Mouse (Mus musculus) adrenal gland, postnatal 25 days (tissue): ENCODE results near the gene Med25. TPM values are rescaled to one million over a fixed set of nuclear protein-coding genes. Genes with fewer than 3 reads are reported as not detected.

Experiments used
- DNase-seq: peaks from one replicate; pipeline ENCODE4 v3.0.0; 2021; ENCODE audit warnings: mixed read lengths
- microRNA-seq, 2 experiments: library from miRNA; unstranded; fragments of <30 nt; microRNA quantifications; one replicate each; pipeline ENCODE4 v1.2.0; 2021
- total RNA-seq: library from RNA; stranded (reverse); gene quantifications from 2 replicates; pipeline ENCODE4 v1.2.3, GENCODE M21; 2021

Med25 gene
- total RNA-seq, 1 experiment from 2014 or later = 103 TPM

DNA sequence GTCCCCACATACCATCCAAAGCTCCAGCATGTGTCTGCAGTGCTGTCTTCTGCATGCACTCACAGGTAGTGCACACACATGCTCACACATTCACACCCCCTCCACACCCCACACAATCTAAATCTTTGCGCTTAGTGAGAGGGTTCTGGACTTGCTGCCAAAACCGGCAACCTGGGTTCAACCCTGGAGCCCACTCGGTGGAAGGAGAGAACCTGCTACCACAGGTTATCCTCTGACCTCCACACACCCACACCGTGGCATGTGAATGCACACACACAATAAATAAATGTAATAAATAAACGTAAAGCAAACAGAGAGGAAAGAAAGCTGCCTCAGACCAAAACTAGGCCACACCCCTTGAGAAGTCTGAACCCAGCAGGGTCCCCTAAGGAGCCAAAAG is 44.7 kb downstream of the Med25 start:
- no peak for DNase-seq

GRCm38 (mm10) chr7:44846804-44847203 is 45.7 kb downstream of the Med25 start:
- DNase-seq = no peak

GRCm38 (mm10) chr7:44845006-44845405 is 47.5 kb downstream of the Med25 start:
- DNase-seq = no peak

DNA sequence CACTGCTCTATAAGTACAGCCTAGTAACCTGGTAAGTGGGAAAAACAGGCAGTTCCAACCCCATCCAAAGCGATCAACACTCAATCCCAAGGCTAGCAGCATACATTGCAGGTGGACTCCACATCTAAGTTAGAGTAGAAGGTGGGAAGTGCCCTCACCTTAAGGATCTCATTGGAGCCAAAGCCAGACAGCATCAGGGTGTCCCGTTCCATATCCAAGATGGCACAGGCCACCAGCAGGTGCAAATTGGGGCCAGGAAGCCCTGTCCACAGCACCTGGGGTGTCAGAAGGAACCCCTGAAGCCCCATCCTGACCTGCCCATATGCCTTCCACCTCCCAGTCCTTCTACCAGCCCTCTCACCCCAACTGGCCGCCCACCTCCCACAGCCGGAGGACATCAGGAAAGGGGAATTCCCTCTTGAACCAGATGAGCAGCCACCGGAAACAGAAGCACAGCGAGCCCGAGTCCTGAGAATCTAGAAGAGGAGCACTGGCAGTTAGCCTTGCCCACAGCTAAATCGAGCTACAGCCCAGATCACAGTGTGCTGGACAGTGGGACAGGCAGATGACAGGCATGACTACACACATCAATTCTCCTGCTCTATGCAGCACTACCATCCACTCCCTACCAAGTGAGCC is 50.6 kb downstream of the Med25 start:
- DNase-seq = no peak

- DNase-seq = no peak
Measured at GRCm38 (mm10) chr7:44840426-44840825, 52.1 kb downstream of the Med25 start.

GRCm38 (mm10) chr7:44839491-44840191 is 52.9 kb downstream of the Med25 start:
- peak; percentile 49 for DNase-seq

- no peak for DNase-seq
Measured at GRCm38 (mm10) chr7:44839171-44839490, 53.4 kb downstream of the Med25 start.

GRCm38 (mm10) chr7:44838073-44838472 is 54.4 kb downstream of the Med25 start:
- no peak for DNase-seq

DNA sequence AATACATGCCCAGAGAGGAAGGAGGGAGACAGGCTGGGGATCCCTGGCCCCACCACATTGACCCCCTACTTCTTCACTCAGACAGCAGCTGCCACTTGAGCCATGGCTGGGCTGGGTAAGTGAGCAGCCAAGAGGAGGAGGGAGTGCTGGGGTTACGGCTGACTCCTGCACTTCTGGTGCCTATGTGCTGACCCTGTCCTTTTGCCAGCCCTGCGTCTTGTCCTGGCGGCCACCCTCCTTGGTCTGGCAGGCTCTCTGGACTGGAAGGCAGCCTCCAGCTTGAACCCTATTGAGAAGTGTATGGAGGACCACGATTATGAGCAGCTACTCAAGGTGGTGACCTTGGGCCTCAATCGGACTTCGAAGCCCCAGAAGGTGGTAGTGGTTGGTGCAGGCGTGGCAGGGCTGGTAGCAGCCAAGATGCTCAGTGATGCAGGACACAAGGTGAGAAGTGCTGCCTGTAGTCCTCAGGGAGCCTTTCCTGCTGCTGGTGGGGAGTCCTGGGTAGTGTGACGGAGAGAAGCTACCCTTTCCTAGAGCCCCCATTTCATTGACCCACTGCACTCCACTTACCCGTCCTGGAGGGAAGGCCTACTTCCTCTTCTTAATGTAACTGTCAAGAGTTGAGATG is 56.0 kb downstream of the Med25 start:
- no peak for DNase-seq

DNA sequence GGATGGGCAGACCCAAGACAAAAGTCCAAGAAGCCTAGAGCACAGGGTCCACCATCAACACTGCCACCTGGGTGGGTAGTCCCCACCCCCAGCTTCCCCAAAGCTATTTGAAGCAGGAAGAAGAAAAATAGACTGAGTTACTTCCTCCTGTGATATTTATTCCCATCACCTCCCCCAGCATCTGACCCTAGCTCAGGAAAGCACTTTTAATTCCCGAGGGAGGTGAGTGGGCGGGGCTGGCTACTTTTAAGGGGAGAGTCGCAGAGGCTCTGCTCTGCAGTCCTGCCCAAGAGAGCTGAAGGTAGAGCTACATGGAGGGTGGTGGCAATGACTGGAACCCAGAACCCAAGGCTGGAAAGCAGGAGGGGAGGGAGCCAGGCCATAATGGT is 56.5 kb downstream of the Med25 start:
- DNase-seq = no peak

DNA sequence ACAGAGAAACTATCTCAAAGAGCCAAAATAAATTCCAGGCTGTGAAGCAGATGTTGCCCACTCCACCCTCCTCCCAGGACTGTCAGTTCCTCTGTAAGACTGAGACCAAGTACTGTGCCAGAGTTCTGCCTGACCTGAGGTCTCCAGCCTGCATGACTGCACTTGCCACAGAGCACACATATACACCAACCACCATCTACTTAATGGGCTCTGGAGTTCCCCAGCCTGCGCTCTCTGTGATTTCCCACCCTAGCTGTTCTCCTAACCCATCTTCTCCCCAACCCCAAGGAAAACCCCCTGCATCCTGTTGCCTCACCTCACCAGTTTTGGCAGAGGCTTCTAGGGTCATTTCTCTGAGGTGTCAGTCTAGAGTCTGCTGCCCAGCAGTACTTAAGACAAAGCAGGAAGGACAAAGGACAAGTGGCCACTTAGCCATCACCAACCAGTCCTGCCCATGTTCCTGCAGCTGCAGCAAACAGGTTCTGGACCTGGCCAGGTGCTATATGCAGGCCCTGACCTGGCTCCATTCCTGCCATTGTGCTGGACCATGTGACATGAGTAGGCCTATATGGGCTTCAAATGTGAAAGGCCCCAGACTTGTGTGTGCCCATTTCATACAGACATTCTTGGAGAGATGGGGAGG is 57.0 kb downstream of the Med25 start:
- DNase-seq = no peak

- no peak for DNase-seq
Measured at GRCm38 (mm10) chr7:44832763-44833162, 59.7 kb downstream of the Med25 start.

GRCm38 (mm10) chr7:44828706-44829105 is 63.8 kb downstream of the Med25 start:
- DNase-seq = no peak

DNA sequence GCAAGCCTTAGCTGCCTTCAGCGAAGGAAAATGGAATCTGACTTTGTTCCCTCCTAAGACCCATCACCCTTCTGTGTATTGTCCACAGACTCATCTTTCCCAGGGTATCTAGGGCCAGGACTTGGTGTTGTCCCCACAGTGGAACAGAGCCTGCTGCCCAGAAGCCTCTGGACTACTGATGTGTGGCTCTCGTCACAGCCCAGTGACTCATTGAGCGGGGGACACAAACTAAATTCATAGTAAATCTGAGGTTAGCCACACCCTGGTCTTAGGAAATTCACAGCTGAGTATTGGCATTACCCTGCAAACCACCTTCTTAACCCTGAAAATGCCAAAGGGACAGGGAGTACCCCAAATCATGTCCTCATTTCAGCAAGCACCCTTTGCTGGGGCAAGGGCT is 65.7 kb downstream of the Med25 start:
- DNase-seq = no peak

Small RNA genes lying within 50 kb of the gene (microRNA-seq; reads per million reads assigned to microRNA genes)
- gene Mir707 = 0 reads per million in 2 experiments

Other genes starting within 250 kb of the Med25 start
- gene Myh14, start 221.9 kb downstream of the Med25 start, total RNA-seq = 2.8 and 4.3 TPM in 2 replicates
- gene Izumo2, start 184.0 kb downstream of the Med25 start, total RNA-seq = not detected in 2 replicates
- gene Vrk3, start 144.3 kb downstream of the Med25 start, total RNA-seq = 58.7 and 59.3 TPM in 2 replicates
- gene Zfp473, start 141.7 kb downstream of the Med25 start, total RNA-seq = 0.71 and 0.88 TPM in 2 replicates
- gene Nup62, start 76.6 kb downstream of the Med25 start, total RNA-seq = 40.5 and 44.4 TPM in 2 replicates
- gene Il4i1, start 76.3 kb downstream of the Med25 start, total RNA-seq = 2.8 and 3.4 TPM in 2 replicates
- gene Atf5, start 76.1 kb downstream of the Med25 start, total RNA-seq = 108 and 165 TPM in 2 replicates
- gene Akt1s1, start 43.7 kb downstream of the Med25 start, total RNA-seq = 116 and 138 TPM in 2 replicates
- 62.1 and 88.5 TPM in 2 replicates for gene Tbc1d17, start 43.6 kb downstream of the Med25 start, total RNA-seq
- 53.2 and 55.8 TPM in 2 replicates for gene Pnkp, start 35.6 kb downstream of the Med25 start, total RNA-seq
- 309 and 326 TPM in 2 replicates for gene Ptov1, start 22.9 kb downstream of the Med25 start, total RNA-seq
- 37.4 and 37.8 TPM in 2 replicates for gene Fuz, start 3.4 kb upstream of the Med25 start, total RNA-seq
- gene Ap2a1, start 36.8 kb upstream of the Med25 start, total RNA-seq = 83.7 and 115 TPM in 2 replicates
- gene Tsks, start 50.5 kb upstream of the Med25 start, total RNA-seq = not detected in 2 replicates
- 13.3 and 16.5 TPM in 2 replicates for gene Cpt1c, start 82.1 kb upstream of the Med25 start, total RNA-seq
- gene Prmt1, start 93.9 kb upstream of the Med25 start, total RNA-seq = 177 and 221 TPM in 2 replicates
- 138 and 151 TPM in 2 replicates for gene Irf3, start 104.9 kb upstream of the Med25 start, total RNA-seq
- gene Bcl2l12, start 106.0 kb upstream of the Med25 start, total RNA-seq = 18.7 and 24.4 TPM in 2 replicates
- gene Scaf1, start 123.7 kb upstream of the Med25 start, total RNA-seq = 86.4 and 99.4 TPM in 2 replicates
- 94.0 and 102 TPM in 2 replicates for gene Rras, start 125.2 kb upstream of the Med25 start, total RNA-seq
- 71.1 and 78.5 TPM in 2 replicates for gene Prr12, start 160.2 kb upstream of the Med25 start, total RNA-seq
- gene Nosip, start 169.7 kb upstream of the Med25 start, total RNA-seq = 46.5 and 67.2 TPM in 2 replicates
- gene Prrg2, start 170.0 kb upstream of the Med25 start, total RNA-seq = 19.2 and 21.4 TPM in 2 replicates
- 27.7 and 33.5 TPM in 2 replicates for gene Rcn3, start 199.5 kb upstream of the Med25 start, total RNA-seq
- gene Fcgrt, start 211.1 kb upstream of the Med25 start, total RNA-seq = 88.4 and 96.1 TPM in 2 replicates
- 1,211 and 1,259 TPM in 2 replicates for gene Rps11, start 231.7 kb upstream of the Med25 start, total RNA-seq
- gene Rpl13a, start 236.0 kb upstream of the Med25 start, total RNA-seq = 1,469 and 1,540 TPM in 2 replicates
- not detected in 2 replicates for gene Gm45713, start 243.5 kb upstream of the Med25 start, total RNA-seq
- 29.1 and 32.1 TPM in 2 replicates for gene Flt3l, start 243.7 kb upstream of the Med25 start, total RNA-seq